Mouse (Mus musculus) ES-Bruce4 (cell line): ENCODE results near the gene Arf3.

Experiments used
- CTCF ChIP-seq: IDR thresholded peaks from one replicate; pipeline ENCODE4 v1.8.1; 2011; ENCODE audit warnings: low read depth, low read length
- EP300 ChIP-seq: IDR thresholded peaks from 2 replicates; pipeline ENCODE4 v1.6.1; 2011; ENCODE audit warnings: low read depth, low read length; ENCODE audit not compliant: insufficient read depth
- POLR2A ChIP-seq: IDR thresholded peaks from one replicate; pipeline ENCODE4 v1.8.1; 2011; ENCODE audit warnings: low read length; ENCODE audit not compliant: insufficient read depth

DNA sequence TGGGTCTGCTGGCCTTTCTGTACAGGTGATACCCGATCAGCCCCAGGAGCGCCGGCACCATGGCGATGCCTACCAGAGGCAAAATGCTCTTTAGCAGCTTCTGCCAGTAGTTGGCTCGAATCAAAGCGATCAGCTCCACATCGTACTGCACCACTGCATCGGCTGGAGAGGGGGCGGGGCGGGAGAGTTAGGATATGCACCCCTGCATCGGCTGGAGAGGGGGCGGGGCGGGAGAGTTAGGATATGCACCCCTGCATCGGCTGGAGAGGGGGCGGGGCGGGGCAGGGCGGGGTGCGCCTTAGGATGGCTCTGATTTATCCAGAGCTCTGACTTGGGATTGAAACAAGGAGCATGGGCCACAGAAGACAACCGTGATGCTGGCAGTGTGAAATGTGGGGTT is 38.6 kb downstream of the Arf3 start:
- TF ChIP-seq POLR2A (no peak), CTCF (no peak), EP300 (no peak)
